Mouse (Mus musculus): ENCODE data around the gene Naa30. TPM values are rescaled to one million over a fixed set of nuclear protein-coding genes. Genes with fewer than 3 reads are reported as not detected.

Gene Naa30
- polyA plus RNA-seq, 1 experiment from 2014 or later: 14.6 TPM

- no peaks in the 10 kb centered on the region for H3K9me3 ChIP-seq
- 38% methylated on average over 9 of the region's 9 CpGs for WGBS
- H3K4me1 ChIP-seq (replicated peaks): no peaks in the 10 kb centered on the region
- no peaks in the 10 kb centered on the region for H3K36me3 ChIP-seq
- ATAC-seq: no peak
- H3K4me2 ChIP-seq (replicated peaks): no peak overlapping the region
- H3K4me3 ChIP-seq (replicated peaks): no peak overlapping the region
- no peak overlapping the region for H3K9ac ChIP-seq (replicated peaks)
- H3K27ac ChIP-seq: no peak overlapping the region
- H3K27me3 ChIP-seq: 0 out of 2 replicates have a peak, but pooled peaks cover 3% of the 10 kb centered on the region
Observed at GRCm38 (mm10) chr14:49234788-49235515, 62.9 kb downstream of the Naa30 start.

- H3K27me3 ChIP-seq: 0 out of 2 replicates have a peak, but pooled peaks cover 3% of the 10 kb centered on the region
Observed at GRCm38 (mm10) chr14:49238206-49238605, 66.2 kb downstream of the Naa30 start.

More at GRCm38 (mm10) chr14:49238206-49238605, 66.2 kb downstream of the Naa30 start:
- no peaks in the 10 kb centered on the region for H3K4me1 ChIP-seq (replicated peaks)
- no peak overlapping the region for H3K9ac ChIP-seq (replicated peaks)
- H3K4me2 ChIP-seq (replicated peaks): no peak overlapping the region
- no peak overlapping the region for H3K4me3 ChIP-seq (replicated peaks)
- no peaks in the 10 kb centered on the region for H3K36me3 ChIP-seq
- H3K9me3 ChIP-seq: no peaks in the 10 kb centered on the region
- ATAC-seq: peak; percentile 89
- H3K27ac ChIP-seq: no peak overlapping the region
- WGBS: 36% methylated on average over 11 of the region's 11 CpGs

Other genes with a start within 250 kb of the Naa30 start
- 25.8 and 27.4 TPM in 2 replicates for gene Ap5m1, start 106.1 kb upstream of the Naa30 start, polyA plus RNA-seq (2015; fragmentation: Nextera tagmentation; extraction: Ambion mirVana)
- 80.3 and 86.7 TPM in 2 replicates for gene Exoc5, start 105.6 kb upstream of the Naa30 start, polyA plus RNA-seq (2015; fragmentation: Nextera tagmentation; extraction: Ambion mirVana)
- gene ccdc198, start 73.2 kb downstream of the Naa30 start, polyA plus RNA-seq (2015; fragmentation: Nextera tagmentation; extraction: Ambion mirVana): 0.26 and 0.27 TPM in 2 replicates

All from midbrain, embryonic 13.5 days (tissue).